Mouse (Mus musculus): ENCODE measurements around the gene Hydin.

DNA sequence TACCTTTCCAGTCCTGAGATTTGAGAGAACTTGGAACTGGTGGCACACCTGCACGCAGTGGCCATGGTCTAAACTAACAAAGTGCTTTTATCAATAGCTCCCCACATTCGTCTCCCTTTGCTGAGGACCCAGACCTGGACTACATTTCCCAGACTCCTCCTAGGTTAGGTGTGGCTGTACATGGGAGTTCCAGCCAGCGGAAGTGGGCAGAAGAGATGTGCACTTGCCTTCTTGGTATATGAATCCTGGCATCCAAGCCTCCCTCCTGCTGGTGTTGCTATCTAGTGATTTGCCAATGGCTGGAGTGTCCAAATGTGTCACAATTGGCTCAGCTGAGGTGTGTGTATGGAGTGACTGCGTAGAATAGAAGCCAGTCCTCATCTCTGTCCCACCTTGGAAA is 173.8 kb downstream of the Hydin start:
- TF ChIP-seq CTCF (IDR thresholded peaks at IDR 0.05; ENCODE audit: insufficient read depth, low read length) = no peak
- no peak for TF ChIP-seq POLR2A (IDR thresholded peaks at IDR 0.05; ENCODE audit: borderline replicate concordance, extremely low read depth, low read depth, low read length)
